Mouse (Mus musculus) liver (tissue): Measurements from ENCODE around the gene Obscn.

Experiments used
- DNase-seq: peaks from one replicate; pipeline ENCODE4 v3.0.0-alpha.2; 2020; ENCODE audit warnings: mixed read lengths

The Obscn gene

DNA sequence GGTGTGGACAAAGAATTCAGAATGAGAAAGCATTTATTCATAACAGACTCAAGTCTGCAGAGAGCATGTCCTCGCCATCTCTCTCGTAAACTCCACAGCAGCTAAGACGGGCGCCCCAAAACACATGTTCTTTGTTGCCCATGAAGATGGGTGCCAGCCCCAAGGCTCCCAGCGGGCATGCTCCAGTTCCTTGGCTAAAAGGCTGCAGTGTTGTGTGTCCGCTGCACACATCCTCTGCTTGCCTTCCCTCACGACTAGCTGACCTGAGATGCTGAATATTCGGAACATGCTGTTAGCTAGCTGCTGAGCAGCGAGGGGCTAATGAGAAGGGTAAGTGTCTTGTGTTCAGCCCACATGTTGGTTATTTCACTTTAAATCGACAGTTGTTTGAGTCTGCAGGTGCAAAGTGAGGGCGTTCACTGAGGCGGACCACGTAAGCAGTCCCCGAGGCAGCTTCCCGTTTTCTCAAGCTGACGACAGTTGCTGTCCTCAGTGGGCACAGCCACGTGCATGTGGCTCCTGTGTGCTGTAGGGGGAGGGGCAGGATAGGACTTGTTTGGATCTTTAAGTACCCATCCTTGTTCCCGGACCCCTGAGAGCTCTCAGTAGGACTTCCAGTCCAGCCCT lies 153.6 kb downstream of the Obscn start:
- no peak for DNase-seq

DNA sequence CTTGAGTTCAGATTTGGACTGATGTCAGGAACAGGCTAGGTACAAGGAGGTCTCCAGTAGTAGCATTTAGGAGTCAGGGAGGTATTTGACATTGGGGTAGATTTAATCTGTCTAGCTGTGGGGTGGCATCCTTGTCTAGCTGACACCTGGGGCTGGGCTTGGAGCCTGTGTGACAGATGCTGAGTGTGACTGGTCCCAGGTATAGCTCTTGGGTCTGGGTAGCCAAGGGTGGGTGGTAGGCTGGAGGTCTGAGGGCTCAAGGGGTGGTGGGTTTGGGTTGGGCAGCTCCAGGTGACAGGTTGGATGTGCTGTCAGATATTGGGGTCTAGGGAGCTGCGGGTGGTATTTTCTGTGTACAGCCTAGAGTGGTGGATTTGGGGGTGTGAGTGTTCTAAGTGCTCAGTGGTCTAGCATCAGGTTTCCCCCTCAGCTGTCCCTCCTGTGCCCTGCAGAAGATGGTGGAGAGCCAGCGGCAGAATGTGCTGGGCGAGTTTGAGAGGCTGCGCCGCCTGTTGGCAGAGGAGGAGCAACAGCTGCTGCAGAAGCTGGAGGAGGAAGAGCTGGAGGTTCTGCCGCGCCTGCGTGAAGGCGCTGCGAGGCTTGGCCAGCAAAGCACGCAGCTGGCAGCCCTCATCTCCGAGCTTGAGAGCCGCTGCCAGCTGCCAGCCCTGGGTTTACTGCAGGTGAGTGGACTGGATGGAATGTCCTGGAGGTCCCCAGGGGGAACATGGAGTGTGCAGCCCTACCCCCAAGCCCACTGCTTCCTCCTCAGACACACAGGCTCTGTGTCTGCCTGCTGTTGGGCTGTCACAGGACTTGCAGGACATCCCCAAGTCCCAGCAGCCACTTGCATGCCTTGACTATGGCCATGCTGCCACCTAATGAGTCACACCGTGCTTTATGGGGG lies 154.4 kb downstream of the Obscn start:
- DNase-seq: peak; percentile 59

DNA sequence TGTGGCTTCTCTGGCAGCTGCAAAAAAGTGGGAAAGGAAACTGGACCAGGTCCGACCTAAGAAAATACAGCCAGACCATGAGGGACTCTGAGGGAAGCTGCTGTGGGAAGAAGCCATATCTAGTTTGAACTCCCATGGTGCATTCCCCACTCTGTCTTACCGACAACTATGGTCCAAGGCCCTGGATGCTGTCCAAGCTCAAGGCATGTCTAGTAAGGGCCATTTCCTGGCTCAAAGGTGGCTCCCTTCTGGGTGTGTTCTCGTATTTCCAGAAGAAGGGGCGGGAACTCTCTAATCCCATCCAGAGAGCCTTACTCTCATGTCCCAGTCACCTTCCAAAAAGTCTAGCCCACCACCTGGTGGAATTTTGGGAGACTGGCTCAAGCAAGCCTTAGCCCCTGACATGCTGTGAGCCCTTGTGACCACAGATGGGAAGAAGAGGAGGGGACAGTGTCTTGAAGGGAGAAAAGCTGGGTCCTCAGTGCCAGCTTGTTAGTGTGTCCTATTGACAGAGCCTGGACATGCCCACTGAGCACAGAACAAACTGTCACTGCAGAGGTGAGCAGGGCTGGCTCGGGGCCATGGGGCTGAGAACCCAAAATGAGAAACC lies 155.7 kb downstream of the Obscn start:
- no peak for DNase-seq

DNA sequence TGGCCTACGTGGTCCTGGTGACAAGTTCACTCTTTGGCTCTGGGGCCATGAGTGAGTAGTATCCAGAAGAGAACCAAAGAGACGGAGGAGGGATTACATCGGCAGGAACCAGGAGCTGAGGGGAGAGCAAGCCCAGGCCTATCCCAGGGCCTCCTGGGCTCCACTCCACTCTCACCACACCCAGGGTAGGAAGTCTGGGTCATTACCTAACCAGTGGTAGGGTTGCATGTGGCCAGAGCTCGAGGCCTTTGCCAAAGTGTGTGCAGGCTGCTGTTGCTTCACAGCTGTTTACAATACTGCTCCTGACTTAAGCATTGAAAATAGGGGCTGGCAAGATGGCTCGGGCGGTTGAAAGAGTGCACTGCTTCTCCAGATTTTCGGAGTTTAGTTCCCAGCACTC lies 156.5 kb downstream of the Obscn start:
- no peak for DNase-seq

DNA sequence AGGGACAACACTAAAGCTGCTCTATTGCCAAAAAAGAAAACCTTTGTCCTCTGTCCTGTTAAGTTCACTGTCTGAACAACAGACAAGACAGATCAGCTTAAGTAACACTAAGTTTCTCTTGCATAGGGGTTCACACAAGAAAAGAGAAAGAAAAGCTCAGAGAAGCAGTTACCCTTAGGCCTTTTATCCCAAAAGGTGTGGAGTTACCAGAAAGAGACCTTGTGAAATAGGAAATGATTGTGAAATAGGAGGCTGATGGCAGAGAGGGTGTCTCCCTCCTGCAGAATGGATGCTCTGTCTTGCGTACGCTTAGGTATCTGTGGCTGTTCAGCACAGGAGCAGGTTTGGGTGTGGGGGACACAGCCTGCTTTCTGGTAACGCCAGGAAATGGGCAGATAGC lies 157.0 kb downstream of the Obscn start:
- no peak for DNase-seq

DNA sequence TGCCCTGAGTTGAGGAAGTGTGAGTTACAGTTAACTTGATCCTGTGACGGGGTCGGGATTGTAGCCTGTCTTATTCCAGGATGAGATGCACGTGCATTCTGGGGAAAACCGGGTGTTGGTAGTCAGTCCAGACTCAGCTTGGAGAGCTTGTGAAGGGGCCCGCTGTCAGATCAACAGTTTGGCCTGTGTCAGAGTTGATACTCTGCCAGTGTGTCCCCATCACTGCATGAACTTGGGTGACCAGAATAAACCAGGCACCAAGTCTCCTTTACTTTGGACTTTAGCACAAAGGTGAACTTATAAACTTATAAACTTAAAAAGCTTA lies 157.5 kb downstream of the Obscn start:
- DNase-seq: no peak

DNA sequence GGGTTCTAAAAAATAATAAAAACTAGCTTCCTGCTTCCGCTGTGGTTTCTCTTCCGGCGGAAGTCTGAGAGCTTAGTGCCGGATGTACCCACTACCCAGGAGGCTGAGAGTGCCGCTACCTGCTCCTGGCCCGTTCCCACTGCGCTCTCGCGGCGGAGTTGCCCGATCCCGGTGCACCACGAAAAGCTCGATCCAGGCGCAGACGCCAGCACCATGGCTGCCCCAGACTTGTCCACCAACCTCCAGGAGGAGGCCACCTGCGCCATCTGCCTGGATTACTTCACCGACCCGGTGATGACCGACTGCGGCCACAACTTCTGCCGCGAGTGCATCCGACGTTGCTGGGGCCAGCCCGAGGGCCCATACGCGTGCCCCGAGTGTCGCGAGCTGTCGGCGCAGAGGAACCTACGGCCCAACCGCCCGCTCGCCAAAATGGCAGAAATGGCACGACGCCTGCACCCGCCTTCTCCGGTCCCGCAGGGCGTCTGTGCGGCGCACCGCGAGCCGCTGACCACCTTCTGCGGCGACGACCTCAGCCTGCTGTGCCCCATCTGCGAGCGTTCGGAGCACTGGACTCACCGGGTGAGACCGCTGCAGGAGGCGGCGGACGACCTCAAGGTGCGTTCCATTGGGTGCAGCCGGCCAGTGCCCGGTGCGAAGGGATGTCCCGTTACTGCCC lies 158.0 kb downstream of the Obscn start, which contains the start of gene Trim11:
Trim11 (plus strand) TSS at position 67 of the 679 bp plus-strand sequence.
- DNase-seq: peak; percentile 63

DNA sequence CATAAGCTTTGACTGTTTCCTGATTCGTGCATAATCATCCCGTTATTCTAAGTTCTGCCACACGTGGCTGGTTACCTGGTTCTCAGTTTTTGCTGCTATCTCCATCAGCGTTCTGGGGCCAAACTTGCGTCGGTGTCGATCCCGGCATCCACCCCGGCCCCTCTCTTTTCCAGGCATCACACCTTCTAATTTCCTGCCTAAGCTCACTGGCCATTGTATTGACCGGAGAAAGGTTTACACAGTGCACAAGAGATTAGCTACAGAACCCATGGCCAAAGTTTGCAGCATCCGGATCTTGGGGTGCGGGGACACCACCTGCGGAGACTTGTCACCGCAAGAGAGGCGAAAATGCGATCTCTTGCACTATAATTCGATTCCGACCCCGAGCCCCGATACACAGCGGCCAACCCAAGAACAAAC lies 158.6 kb downstream of the Obscn start:
- DNase-seq: no peak

DNA sequence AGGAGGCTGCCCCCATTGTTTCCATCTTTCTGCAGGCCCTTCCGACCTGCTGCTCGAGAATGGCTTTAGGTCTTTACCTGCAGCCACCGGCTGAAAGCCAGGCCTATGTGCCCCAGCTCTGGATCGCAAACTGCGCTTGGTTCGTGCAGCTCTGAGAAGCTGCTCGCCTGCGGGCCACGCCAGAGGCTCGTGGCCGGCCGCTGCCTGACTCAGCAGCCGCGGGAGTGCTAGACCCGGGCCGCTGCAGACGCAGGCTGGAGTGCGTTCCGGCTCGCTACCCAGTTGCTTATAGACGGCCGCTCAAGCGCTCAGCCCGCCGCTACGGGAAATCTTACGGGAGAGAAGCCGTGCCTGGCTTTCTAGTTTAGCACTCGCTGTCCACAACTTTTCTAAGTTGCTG lies 159.1 kb downstream of the Obscn start:
- DNase-seq: peak; percentile 76

DNA sequence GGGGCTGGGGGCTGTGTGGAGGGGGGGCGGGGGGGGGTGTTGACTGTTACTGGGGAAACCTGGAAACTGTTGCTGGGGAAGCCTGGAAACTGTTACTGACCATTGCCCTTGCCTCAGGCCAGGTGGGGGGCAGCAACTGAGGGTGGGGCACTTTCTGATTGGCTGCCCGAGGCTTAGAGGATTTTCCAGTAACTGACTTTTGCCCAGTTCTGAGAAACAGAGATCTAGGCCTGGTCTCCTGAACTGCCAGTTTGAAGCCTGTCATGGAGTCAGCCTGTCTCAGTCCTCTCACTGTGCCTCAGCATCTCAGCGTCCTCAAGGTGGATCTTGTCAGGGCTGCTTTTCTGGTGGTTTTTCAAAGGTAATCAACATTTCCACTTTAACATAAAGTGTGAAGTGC lies 161.8 kb downstream of the Obscn start:
- no peak for DNase-seq

DNA sequence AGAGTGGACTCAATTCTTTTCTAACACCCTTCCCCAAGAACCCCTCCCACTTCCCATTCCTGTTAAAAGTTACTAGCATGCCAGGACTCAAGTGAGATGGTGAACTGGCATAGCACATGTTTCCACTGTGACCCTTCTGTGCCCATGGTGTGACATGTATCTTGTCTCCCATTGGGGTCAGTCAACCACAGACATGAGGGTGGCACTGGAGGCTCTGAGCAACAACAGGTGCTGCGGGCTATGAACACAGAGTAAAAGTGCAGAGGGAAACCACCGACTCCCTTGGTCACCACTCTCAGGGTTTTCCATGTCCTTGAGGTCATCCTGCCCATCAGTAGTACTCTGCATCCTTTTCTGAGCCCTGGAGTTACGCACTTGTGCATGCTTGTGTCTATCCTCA lies 164.4 kb downstream of the Obscn start:
- no peak for DNase-seq

DNA sequence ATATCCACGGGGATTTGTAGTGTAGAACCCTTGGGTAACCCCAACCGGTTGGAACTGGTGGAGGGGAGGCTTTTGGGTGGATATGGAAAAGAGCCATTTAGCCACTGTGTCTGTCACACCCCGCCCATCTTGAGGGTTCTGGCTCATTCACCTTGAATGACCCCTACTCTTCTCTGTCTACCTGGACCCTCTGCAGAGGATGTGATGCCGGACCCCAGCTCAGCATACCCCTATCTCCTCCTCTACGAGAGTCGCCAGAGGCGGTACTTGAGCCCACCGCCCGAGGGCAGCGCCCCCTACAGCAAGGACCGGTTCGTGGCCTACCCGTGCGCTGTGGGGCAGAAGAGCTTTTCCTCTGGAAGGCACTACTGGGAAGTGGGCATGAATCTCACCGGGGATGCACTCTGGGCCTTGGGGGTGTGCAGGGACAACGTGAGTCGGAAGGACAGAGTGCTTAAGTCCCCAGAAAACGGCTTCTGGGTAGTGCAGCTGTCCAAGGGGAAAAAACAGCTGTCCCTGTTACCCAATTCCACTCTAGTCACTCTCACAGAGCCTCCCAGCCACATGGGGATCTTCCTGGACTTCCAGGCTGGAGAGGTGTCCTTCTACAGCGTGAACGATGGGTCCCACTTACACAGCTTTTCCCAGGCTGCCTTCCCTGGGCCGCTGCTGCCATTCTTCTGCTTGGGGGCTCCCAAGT lies 165.2 kb downstream of the Obscn start:
- DNase-seq: no peak

DNA sequence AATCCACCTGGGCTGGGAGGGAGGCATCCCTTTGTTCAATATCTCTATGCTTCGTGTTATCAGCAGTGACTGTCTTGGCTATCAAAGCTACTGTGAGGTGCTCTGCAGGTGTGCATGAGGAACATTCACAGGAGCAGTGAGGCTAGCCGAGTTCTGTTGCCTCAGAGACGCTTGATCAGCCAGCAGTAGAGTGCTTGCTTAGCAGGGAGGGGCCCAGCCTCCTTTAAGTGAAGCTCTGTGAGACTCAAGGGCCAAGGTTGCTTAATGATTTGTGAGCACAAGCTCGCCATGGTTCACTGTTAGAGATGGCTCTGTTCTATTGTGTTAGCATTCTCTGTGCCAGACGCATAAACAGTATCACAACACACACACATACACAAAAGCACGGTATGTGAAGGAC lies 166.5 kb downstream of the Obscn start:
- DNase-seq: no peak

DNA sequence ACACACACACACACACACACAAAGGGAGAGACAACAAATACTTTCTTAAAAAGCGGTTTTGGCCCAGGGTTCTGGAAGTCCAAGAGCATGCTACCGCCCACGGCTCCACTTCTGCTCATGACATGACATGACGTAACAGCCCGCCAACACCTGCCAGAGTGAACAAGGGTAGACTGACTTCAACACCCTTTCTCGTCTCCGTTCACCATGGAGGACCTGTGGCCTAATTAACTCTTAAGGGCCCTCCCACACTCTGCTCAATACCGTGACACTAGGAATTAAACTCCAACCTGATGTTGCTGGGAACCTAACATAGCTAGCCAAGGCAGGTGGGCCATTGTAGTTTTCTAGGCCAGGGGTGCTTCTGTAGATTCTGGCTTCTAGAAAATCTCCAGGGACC lies 167.2 kb downstream of the Obscn start:
- no peak for DNase-seq

DNA sequence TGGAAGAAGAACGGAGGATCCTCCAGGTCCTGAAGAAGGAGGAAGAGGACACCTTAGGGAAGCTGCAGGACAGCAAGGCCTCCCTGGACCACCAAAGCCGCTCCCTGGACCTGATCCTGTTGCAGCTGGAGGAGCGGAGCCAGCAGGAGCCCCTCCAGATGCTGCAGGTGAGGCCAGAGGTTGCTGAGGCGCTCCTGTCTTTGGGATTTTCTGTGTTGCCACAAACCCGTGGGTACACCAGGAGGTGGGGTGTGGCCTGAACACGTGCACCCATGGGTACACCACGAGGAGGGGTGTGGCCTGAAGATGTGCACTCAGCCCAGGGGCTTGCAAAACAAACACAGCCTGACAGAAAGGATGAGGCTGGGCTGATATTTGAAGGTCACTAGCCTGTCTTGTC lies 167.7 kb downstream of the Obscn start:
- DNase-seq: no peak

DNA sequence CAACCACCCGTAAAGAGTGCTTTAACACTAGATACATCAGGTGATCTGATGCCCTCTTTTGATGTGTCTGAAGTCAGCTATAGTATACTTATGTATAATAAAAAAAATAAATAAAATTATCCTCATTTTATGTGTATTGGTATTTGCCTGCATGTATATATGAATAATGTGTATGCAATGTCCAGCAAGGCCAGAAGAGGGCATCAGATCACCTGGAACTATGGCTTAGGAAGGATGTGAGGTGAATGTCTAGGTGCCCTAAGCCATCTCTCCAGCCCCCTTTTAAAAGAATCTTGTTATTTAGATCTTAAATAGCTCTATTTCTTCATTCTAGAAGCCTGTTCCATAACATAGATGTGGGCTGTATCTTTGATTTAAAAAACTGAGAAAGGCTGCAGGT lies 168.9 kb downstream of the Obscn start:
- DNase-seq: no peak

DNA sequence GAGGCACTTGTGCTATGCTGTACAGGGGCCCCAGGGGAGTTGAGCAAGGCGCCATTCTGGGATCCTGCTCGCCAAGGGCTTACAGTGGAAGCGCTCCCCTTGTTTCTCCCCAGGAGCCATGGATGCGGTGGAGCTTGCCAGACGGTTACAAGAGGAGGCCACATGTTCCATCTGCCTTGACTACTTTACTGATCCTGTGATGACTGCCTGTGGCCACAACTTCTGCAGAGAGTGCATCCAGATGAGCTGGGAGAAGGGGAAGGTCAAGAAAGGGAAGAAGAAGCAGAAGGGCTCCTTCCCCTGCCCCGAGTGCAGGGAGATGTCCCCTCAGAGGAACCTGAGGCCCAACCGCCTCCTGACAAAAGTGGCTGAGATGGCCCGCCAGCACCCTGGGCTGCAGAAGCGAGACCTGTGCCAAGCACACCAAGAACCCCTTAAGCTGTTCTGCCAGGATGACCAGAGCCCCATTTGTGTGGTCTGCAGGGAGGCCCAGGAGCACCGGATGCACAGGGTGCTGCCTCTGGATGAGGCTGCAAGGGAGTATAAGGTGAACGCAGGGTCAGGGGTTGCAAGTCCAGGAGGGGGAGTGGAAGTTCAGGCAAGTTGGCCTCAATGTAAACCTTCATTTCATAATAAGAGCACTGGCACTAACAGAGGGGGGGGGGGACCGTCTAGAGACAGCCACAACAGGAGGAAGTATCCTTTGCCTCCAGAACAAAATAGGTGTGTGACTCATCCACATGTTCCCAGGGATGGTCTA lies 171.0 kb downstream of the Obscn start:
- DNase-seq: no peak

DNA sequence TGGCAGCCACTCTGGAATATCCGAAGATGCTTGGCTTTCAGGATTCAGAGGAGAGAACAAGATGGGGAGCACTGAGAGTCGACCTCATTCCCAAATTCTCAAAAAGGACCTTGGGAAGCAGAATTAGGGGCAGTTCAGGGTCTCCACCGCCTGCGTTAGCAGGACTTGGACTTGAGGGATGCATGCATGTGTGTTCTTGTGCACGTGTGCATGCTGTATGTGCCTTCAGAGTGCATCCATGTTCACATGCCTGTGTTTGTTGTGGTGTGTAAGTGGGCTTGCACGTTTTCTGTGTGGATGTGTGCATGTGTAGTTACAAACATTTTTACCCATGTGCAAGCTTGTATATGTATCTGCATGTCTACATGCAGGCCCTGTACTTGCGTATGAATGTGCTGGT lies 172.0 kb downstream of the Obscn start:
- no peak for DNase-seq

DNA sequence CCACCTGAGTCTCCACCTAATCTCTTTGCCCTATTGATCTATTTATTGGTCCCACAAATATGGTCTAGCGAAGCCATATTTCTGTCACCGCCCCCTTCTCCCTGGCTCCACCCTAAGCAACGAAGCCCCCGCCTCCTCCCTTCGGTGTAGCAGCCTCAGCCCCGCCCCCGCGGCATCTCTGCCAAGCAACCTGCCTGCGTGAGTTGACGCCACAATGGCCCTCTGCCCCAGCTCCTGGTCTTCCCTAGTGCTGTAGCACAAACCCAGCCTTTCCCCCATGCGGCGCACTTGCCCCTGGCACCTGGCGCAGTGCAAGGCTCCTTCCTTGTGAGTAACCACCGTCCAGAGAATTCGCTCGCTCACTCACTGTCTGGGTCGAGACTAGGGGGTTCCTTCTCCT lies 172.7 kb downstream of the Obscn start:
- peak; percentile 60 for DNase-seq

DNA sequence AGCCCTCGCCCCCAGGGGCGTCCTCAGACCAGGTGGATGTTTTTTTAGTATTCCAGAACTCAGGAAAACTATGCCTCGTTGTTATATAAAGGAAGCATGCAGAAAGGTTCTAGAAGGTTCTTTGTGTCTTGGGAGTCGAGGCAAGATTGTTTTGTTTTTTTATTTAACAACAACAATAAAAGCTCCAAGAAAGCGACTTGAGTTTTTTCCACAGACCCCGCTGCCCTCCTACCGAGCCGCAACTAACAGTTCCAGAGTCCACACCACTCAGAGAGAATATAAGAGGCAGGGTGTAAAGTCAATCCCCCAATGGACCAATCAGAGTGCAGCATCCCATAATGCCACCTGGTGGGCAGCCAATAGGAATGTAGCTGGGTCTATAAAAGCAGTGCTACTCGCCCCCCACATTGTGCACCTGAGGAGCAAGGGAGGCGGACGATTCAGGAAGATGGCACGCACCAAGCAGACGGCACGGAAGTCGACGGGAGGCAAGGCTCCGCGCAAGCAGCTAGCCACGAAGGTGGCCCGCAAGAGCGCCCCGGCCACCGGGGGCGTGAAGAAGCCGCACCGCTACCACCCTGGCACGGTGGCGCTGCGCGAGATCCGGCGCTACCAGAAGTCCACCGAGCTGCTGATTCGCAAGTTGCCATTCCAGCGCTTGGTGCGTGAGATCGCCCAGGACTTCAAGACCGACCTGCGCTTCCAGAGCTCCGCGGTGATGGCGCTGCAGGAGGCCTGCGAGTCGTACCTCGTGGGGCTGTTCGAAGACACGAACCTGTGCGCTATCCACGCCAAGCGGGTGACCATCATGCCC lies 174.6 kb downstream of the Obscn start:
- no peak for DNase-seq

DNA sequence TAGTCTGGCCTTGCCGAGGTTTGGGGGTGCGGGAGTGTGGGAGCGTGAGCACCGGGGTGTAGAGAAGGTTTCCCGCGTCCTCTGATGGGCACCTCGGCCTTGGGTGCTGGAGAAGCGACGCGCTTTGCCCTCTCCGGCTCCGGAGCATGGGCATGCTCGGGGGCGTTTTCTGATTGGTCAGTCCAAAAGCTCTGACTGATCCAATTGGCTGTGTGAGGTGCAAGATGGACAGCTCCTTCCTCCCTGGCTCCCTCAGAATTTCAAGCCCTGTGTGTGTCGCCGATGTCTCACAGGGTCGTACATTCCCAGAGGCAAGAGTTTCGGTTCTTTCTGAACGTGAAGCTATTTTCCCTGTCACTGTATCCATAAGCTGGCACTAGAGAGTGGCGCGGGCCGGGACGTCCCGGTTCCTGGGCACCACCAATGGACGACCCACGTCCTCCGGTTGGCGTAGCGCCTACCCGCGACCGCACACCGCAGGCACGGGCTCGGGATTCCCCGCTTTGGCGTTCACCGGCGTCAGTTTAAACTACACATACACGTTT lies 176.2 kb downstream of the Obscn start:
- DNase-seq: peak; percentile 91
